Mouse (Mus musculus) adipocyte (in vitro differentiated cells): Measurements from ENCODE around the gene Tmem19.
A peak's percentile ranks its signal among the peaks of the same experiment; 100 is the strongest.
"Not testable (repeated sequence)": the region's sequence is repeated elsewhere in the genome, so short reads cannot be mapped to it uniquely, and the experiment has no call there.

Source experiments
- DNase-seq: peaks from one replicate; pipeline ENCODE4 v3.0.0-alpha.2; 2016; ENCODE audit warnings: low spot score

Gene Tmem19

GRCm38 (mm10) chr10:115349029-115349428 lies 13.3 kb downstream of the Tmem19 start:
- no peak for DNase-seq

GRCm38 (mm10) chr10:115348131-115348530 lies 14.2 kb downstream of the Tmem19 start:
- no peak for DNase-seq

- DNase-seq: no peak
These were observed 15.9 kb downstream of the Tmem19 start for GRCm38 (mm10) chr10:115346444-115346843.

GRCm38 (mm10) chr10:115342771-115343425 lies 19.4 kb downstream of the Tmem19 start:
- DNase-seq: no peak

- no peak for DNase-seq
These were observed 22.4 kb downstream of the Tmem19 start for GRCm38 (mm10) chr10:115339820-115340328.

GRCm38 (mm10) chr10:115336901-115337300 lies 25.4 kb downstream of the Tmem19 start:
- no peak for DNase-seq

- DNase-seq: peak; percentile 87
These were observed 28.8 kb downstream of the Tmem19 start for GRCm38 (mm10) chr10:115333528-115333927.

GRCm38 (mm10) chr10:115332997-115333396 lies 29.3 kb downstream of the Tmem19 start:
- no peak for DNase-seq

GRCm38 (mm10) chr10:115332420-115332952 lies 29.8 kb downstream of the Tmem19 start:
- DNase-seq: peak; percentile 70

GRCm38 (mm10) chr10:115329010-115329530 lies 33.2 kb downstream of the Tmem19 start:
- peak; percentile 20 for DNase-seq

GRCm38 (mm10) chr10:115328514-115328913 lies 33.8 kb downstream of the Tmem19 start:
- DNase-seq: peak; percentile 72

- peak; percentile 84 for DNase-seq
These were observed 39.0 kb downstream of the Tmem19 start for GRCm38 (mm10) chr10:115323295-115323694.

GRCm38 (mm10) chr10:115321317-115322035 lies 40.8 kb downstream of the Tmem19 start:
- DNase-seq: no peak

GRCm38 (mm10) chr10:115318388-115318787 lies 43.9 kb downstream of the Tmem19 start:
- DNase-seq: not testable (repeated sequence)

- peak; percentile 22 for DNase-seq
These were observed 46.0 kb downstream of the Tmem19 start for GRCm38 (mm10) chr10:115316313-115316712.

GRCm38 (mm10) chr10:115315473-115316171 lies 46.7 kb downstream of the Tmem19 start, which contains the start of gene Rab21:
Gene Rab21 (minus strand): TSS chr10:115315594.
- peak; percentile 90 for DNase-seq

- DNase-seq: peak; percentile 46
These were observed 47.5 kb downstream of the Tmem19 start for GRCm38 (mm10) chr10:115314582-115315452.

GRCm38 (mm10) chr10:115314287-115314581 lies 48.1 kb downstream of the Tmem19 start:
- peak; percentile 46 for DNase-seq

GRCm38 (mm10) chr10:115313641-115314286 lies 48.5 kb downstream of the Tmem19 start:
- DNase-seq: no peak

- no peak for DNase-seq
These were observed 49.6 kb downstream of the Tmem19 start for GRCm38 (mm10) chr10:115312732-115313131.

GRCm38 (mm10) chr10:115312194-115312593 lies 50.1 kb downstream of the Tmem19 start:
- no peak for DNase-seq
